Mouse (Mus musculus): ENCODE results near the gene Hinfp. TPM values are rescaled to one million over a fixed set of nuclear protein-coding genes. Genes with fewer than 3 reads are reported as not detected.

Gene Hinfp
- 12.5 and 14.0 TPM in 2 replicates for polyA plus RNA-seq (2012; rRNA removed)

DNA sequence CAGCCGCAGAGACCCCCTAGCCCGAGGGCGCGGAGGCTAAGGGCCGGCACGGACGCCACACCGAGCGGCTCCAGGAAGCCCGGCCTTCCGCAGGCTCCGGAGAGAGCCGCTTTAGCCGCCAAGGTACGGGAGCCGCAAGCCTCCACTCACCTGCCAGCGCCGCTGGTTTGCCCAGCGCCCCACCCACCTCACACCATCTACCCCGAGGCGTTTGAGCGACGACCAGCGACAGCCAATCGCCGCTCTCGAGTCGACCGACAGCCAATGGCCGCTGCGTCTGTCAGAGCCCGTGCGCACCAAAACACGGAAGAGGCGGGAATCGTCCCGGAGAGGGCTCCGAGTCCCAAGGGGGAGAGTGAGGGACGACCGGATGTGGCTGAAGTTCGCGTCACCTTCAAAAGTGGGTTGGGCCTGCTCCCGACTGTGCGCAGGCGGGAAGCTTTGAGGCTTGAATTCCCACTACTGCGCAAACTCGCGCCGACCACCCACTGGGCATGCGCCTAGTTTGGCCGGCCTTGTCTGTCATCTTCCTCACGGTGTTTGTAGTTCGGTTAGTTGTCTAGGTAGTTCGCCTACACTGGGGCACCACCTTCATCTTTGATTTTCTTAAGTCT lies at the start of gene Hinfp:
Hinfp (minus strand) TSS at position 206 of the 614 bp plus-strand sequence.

DNA sequence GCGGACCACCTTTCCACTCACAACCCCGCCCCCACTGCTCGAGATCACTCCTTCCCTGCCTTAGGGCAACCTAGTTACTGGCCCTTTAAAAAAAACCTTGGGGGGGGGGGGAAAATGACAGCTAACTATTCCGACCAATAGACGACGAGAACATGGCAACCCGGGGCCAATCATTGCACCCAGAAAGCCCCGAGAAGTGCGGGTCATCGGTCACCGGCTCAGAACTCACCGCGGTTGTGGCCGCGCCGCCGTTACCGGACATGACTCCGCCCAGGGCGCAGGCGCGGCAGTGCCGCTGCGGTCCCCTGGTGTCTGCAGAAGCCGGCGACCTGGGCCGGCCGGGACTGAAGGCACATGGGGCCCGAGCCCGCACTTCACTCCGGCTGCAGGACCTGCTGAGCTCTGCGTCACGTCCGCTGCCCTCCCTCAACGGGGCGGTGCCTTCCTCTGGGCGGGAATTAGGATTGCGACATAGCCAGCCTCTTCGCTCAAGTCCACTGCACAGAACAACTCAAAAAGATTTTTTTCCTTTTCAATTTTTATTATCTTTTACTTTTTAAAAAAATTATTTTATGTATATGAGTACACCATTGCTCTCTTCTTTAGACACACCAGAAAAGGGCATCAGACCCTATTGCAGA lies 38.4 kb upstream of the Hinfp start, which contains the start of gene Hmbs:
Hmbs (minus strand) TSS at position 448 of the 641 bp plus-strand sequence.

DNA sequence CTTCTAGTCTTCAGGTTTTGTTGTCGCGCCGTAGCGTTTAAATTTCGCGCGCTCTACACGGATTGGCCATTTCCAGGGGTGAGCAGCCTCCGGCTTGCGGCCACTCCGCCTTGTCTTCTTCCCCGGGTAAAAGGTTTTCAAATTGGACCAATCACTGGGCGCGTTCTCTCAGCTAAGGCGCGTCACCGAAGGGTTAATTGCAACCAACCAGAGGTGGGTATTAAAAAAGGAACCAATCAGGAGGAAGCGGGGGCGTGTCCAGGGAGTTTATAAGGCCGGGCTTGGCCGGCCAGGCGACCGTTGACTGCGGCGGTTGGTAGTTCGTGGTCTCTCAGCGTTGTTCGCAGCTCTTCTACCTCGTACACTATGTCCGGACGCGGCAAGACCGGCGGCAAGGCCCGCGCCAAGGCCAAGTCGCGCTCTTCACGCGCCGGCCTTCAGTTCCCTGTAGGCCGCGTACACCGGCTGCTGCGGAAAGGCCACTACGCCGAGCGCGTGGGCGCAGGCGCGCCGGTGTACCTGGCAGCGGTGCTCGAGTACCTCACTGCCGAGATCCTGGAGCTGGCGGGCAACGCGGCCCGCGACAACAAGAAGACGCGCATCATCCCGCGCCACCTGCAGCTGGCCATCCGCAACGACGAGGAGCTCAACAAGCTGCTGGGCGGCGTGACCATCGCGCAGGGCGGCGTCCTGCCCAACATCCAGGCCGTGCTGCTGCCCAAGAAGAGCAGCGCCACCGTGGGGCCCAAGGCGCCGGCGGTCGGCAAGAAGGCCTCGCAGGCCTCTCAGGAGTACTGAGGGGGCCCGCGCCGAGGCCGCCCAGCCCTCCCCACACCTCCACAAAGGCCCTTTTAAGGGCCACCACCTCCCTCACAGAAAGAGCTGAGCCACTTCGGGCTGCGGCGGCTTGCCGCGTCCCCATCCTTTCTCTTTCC lies 29.2 kb upstream of the Hinfp start, which contains the start of gene H2afx:
H2afx (plus strand) TSS at position 299 of the 935 bp plus-strand sequence.

DNA sequence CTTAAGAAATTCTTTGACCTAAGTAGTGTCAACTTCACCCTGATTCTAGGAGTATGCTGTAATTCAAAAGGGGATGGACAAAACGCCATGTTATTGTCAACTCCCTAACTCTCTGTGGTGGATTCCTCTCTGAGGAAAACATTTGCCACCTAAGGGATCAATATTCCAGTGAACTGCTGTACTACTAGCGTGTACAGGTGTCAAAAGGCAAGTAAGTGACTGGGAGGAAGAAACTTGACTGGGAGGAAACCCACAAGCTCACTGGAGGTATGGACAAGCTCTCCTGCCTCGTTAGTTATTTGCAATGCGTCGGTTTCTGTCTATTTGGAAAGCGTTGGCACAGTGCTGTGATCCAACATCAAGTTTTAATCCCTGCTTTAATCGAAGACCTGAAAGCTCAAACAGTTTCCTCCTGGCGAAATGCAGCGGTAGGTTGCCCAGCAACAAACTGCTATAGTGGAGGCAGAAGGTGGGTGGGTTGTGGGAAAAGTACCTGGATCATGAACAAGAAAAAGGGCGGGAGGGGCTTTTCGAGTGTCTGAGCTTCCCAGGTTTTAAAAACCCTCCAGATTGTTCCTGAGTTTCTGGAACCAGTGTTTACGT lies 20.4 kb upstream of the Hinfp start, which contains the start of gene Dpagt1:
Dpagt1 (plus strand) TSS at position 252 of the 603 bp plus-strand sequence.

DNA sequence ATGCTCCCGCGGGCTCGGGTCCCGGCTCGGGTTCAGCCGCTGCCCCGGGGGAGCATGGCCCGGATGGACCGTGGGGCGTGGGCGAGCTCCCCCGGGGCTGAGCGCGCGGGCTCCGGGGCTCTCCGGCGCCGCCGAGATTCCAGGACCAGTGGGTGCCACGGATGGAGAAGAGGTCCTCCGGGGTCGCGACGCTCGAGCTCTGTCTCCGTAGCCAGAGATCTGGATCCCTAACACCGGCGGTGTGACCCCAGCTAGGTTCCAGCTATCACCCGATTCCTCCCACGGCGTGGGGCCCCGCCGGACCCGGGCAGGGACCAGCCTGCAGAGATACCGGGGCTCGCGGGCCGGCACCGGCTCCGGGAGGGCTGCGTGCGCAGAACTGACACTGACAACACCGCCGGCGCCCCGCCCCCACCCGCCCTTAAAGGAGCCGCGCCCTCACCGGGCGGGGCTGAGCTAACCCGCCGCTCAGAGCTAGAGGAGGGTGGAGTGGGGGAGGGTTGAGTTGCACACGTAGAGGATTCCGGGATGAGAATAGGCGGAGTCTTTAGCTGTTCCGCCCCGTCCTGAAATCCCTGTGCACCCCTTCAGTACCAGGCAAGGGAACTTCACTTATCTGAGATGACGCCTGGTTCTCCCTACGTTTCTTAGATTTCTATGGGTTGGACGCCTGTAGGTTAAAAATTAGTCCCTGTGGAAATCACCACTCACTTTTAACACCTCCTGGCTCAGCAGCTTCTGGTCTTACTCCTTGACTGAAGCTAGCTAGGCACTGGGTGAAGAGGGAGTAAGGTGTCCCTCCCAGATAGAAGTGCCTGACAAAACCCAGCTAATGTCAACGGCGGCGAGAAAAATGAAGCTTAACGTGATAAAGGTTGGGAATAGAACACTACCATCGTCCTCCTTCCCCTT lies 14.7 kb upstream of the Hinfp start, which contains the start of gene C2cd2l:
C2cd2l (minus strand) TSS at position 399 of the 912 bp plus-strand sequence.

DNA sequence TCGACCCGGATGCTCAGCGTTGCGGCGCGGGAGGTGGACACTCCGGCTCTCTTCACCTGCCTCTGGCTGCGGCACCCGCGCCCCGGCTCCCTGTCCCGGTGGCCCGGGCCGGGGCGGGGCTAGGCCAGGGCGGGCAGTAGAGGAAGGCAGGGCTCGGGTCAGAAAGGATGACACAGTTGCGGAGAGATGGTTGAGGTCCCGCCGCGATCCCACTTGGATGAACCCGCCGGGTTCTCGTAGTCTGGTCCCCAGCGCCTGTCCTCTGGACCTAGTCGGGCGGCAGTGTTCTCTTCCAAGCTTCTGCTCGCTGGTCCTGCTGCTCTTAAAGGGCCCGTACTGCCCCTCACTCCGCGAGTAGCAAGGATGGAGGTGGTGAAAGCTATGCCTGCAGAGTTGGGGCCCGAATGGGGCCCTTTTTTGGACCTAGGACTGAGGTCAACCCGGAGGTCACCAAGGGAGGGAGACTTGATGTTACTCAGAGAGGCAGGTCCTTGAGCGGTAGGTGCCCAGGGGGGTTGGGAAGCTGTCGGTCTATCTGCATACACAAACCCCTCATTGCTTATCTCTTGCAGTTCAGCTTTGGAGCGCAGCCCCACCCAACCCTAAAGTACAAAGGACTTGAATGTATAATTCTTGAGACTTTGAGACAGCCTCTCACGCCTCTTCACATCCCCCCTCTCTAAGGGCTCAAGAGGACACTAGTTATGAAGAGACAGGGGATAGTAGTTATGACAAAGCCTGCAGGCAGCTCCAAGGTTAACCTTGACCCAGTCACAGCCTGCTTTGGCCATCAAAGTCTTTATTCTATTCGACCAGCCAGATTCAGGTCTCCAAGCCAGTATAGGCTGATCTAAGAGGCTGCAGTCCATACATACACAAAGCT lies 17.2 kb downstream of the Hinfp start, which contains the start of gene Abcg4:
Abcg4 (minus strand) TSS at position 540 of the 883 bp plus-strand sequence.

DNA sequence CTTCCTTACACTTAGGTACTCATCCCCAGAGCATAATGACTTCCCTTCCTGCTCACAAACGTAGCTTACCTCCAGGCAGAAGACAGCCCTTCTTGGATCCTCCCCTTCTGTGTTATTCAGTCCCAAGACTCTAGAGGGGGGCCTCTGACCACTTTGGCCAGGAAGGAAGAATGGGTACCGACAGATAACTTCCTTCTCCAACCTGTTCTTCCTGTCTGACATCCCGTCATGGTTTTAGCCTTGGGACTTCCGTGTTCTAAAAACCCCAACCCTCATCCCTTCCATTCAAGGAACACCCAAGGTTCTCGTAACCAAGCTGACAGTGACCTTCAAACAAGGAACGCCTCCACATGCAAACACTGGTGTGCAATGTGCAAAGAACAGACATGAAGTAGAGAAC lies 37.0 kb downstream of the Hinfp start, which contains the start of gene Nlrx1:
Nlrx1 (minus strand) TSS at position 168 of the 400 bp plus-strand sequence.

DNA sequence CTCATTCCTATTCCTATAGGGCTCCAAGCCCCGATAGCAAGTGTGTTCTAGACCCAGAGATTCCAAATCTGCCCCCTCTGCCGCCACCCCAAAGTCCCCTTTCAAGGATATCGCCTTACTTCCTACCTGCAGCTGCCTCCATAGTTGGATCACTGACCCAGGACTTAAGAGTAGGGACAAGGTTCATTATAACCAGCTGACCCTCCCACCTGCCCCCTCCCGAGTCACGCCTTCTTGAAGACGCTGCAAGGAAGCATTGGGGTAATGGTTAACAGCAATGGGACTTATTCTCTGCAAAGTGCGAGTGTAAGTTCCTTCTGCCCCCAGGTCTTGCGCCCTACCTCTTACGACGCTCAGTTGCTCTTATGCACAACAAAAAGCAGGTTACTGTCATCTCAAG lies 54.2 kb downstream of the Hinfp start, which contains the start of gene Pdzd3:
Pdzd3 (minus strand) TSS at position 158 of the 400 bp plus-strand sequence.

Other genes starting within 250 kb of the Hinfp start
- gene Usp2, start 238.7 kb downstream of the Hinfp start, polyA plus RNA-seq (2012; rRNA removed) = 0.37 and 0.48 TPM in 2 replicates
- not detected in 2 replicates for gene Mfrp, start 203.9 kb downstream of the Hinfp start, polyA plus RNA-seq (2012; rRNA removed)
- gene C1qtnf5, start 198.4 kb downstream of the Hinfp start, polyA plus RNA-seq (2012; rRNA removed) = 0.25 and 0.33 TPM in 2 replicates
- gene Gm49380, start 192.2 kb downstream of the Hinfp start, polyA plus RNA-seq (2012; rRNA removed) = 0.02 TPM in 2 replicates
- 20.4 and 24.0 TPM in 2 replicates for gene Rnf26, start 192.2 kb downstream of the Hinfp start, polyA plus RNA-seq (2012; rRNA removed)
- 6.0 and 6.2 TPM in 2 replicates for gene Mcam, start 171.2 kb downstream of the Hinfp start, polyA plus RNA-seq (2012; rRNA removed)
- gene Cbl, start 71.6 kb downstream of the Hinfp start, polyA plus RNA-seq (2012; rRNA removed) = 3.9 and 4.7 TPM in 2 replicates
- not detected in 2 replicates for gene Ccdc153, start 65.0 kb downstream of the Hinfp start, polyA plus RNA-seq (2012; rRNA removed)
- gene Pdzd3, start 54.2 kb downstream of the Hinfp start, polyA plus RNA-seq (2012; rRNA removed) = 0.02 and 0.03 TPM in 2 replicates
- 1.2 and 1.5 TPM in 2 replicates for gene Nlrx1, start 37.1 kb downstream of the Hinfp start, polyA plus RNA-seq (2012; rRNA removed)
- gene Abcg4, start 17.1 kb downstream of the Hinfp start, polyA plus RNA-seq (2012; rRNA removed) = 28.7 and 33.5 TPM in 2 replicates
- 11.9 and 13.1 TPM in 2 replicates for gene C2cd2l, start 14.6 kb upstream of the Hinfp start, polyA plus RNA-seq (2012; rRNA removed)
- gene Dpagt1, start 20.3 kb upstream of the Hinfp start, polyA plus RNA-seq (2012; rRNA removed) = 13.1 and 16.7 TPM in 2 replicates
- gene H2afx, start 29.0 kb upstream of the Hinfp start, polyA plus RNA-seq (2012; rRNA removed) = 143 and 182 TPM in 2 replicates
- 813 and 945 TPM in 2 replicates for gene Hmbs, start 38.6 kb upstream of the Hinfp start, polyA plus RNA-seq (2012; rRNA removed)
- 8.6 and 11.2 TPM in 2 replicates for gene Vps11, start 56.0 kb upstream of the Hinfp start, polyA plus RNA-seq (2012; rRNA removed)
- gene Hyou1, start 73.8 kb upstream of the Hinfp start, polyA plus RNA-seq (2012; rRNA removed) = 16.7 and 17.4 TPM in 2 replicates
- 14.2 and 17.2 TPM in 2 replicates for gene Slc37a4, start 91.2 kb upstream of the Hinfp start, polyA plus RNA-seq (2012; rRNA removed)
- gene Rps25, start 101.5 kb upstream of the Hinfp start, polyA plus RNA-seq (2012; rRNA removed) = 841 and 918 TPM in 2 replicates
- gene Trappc4, start 101.9 kb upstream of the Hinfp start, polyA plus RNA-seq (2012; rRNA removed) = 23.7 and 28.8 TPM in 2 replicates
- gene Ccdc84, start 112.9 kb upstream of the Hinfp start, polyA plus RNA-seq (2012; rRNA removed) = 15.2 and 18.8 TPM in 2 replicates
- not detected in 2 replicates for gene Foxr1, start 135.5 kb upstream of the Hinfp start, polyA plus RNA-seq (2012; rRNA removed)
- 0.11 TPM in 1 of 2 replicates, not detected in the other for gene Upk2, start 149.3 kb upstream of the Hinfp start, polyA plus RNA-seq (2012; rRNA removed)
- 1.3 and 1.6 TPM in 2 replicates for gene Bcl9l, start 177.2 kb upstream of the Hinfp start, polyA plus RNA-seq (2012; rRNA removed)

Measured in liver, embryonic 14 days (tissue).